Mouse (Mus musculus) liver, embryonic 16.5 days (tissue): ENCODE data around the gene Spout1. TPM values are rescaled to one million over a fixed set of nuclear protein-coding genes. Genes with fewer than 3 reads are reported as not detected.

Source experiments
- ATAC-seq: fragments of 200-750 bp; cut with Nextera tagmentation; 2 replicates; pipeline ENCODE4 v1.8.0; 2017; ENCODE audit warnings: low read depth, mild to moderate bottlenecking, moderate number of reproducible peaks, moderate library complexity
- H3K27ac ChIP-seq: fragments of 300-500 bp; sonication (generic); 2 replicates; pipeline ENCODE4 v1.5.1; 2014; ENCODE audit warnings: mild to moderate bottlenecking, low read length
- H3K27me3 ChIP-seq: fragments of 300-500 bp; sonication (generic); 2 replicates; pipeline ENCODE4 v1.6.1; 2014; ENCODE audit warnings: low read depth, low read length, mixed read lengths; ENCODE audit not compliant: control insufficient read depth, insufficient read depth
- H3K36me3 ChIP-seq: fragments of 300-500 bp; sonication (generic); 2 replicates; pipeline ENCODE4 v1.6.1; 2014; ENCODE audit warnings: mild to moderate bottlenecking; ENCODE audit not compliant: control insufficient read depth, insufficient read depth
- H3K4me1 ChIP-seq: fragments of 300-500 bp; sonication (generic); 2 replicates; pipeline ENCODE4 v1.6.1; 2014; ENCODE audit warnings: low read depth, low read length, mixed read lengths; ENCODE audit not compliant: control insufficient read depth
- H3K4me2 ChIP-seq: fragments of 300-500 bp; sonication (generic); 2 replicates; pipeline ENCODE4 v1.6.1; 2014; ENCODE audit warnings: low read depth, low read length, mixed read lengths
- H3K4me3 ChIP-seq: fragments of 300-500 bp; sonication (generic); 2 replicates; pipeline ENCODE4 v1.5.1; 2014; ENCODE audit warnings: low read depth, mild to moderate bottlenecking, low read length
- H3K9ac ChIP-seq: fragments of 300-500 bp; sonication (generic); 2 replicates; pipeline ENCODE4 v1.6.1; 2014; ENCODE audit warnings: low read depth, low read length
- H3K9me3 ChIP-seq: fragments of 300-500 bp; sonication (generic); replicated peaks from 2 replicates; pipeline ENCODE4 v1.6.1; 2016; ENCODE audit warnings: low read length; ENCODE audit not compliant: control insufficient read depth
- WGBS: fragments of 180-500 bp; shearing (Covaris S2); extraction: QIAGEN DNeasy Blood & Tissue Kit; methylation state at CpG from one replicate; pipeline ENCODE4 v1.1.7; 2014; ENCODE audit not compliant: insufficient replicate concordance; 5-methylcytosine and 5-hydroxymethylcytosine counted together
- polyA plus RNA-seq: library from polyadenylated mRNA; unstranded; fragments of >200 nt; fragmentation: Nextera tagmentation; extraction: Ambion mirVana; gene quantifications from 2 replicates; pipeline ENCODE4 v1.2.1, GENCODE M21; 2015

Spout1 gene
- 22.5 and 22.8 TPM in 2 replicates for polyA plus RNA-seq

DNA sequence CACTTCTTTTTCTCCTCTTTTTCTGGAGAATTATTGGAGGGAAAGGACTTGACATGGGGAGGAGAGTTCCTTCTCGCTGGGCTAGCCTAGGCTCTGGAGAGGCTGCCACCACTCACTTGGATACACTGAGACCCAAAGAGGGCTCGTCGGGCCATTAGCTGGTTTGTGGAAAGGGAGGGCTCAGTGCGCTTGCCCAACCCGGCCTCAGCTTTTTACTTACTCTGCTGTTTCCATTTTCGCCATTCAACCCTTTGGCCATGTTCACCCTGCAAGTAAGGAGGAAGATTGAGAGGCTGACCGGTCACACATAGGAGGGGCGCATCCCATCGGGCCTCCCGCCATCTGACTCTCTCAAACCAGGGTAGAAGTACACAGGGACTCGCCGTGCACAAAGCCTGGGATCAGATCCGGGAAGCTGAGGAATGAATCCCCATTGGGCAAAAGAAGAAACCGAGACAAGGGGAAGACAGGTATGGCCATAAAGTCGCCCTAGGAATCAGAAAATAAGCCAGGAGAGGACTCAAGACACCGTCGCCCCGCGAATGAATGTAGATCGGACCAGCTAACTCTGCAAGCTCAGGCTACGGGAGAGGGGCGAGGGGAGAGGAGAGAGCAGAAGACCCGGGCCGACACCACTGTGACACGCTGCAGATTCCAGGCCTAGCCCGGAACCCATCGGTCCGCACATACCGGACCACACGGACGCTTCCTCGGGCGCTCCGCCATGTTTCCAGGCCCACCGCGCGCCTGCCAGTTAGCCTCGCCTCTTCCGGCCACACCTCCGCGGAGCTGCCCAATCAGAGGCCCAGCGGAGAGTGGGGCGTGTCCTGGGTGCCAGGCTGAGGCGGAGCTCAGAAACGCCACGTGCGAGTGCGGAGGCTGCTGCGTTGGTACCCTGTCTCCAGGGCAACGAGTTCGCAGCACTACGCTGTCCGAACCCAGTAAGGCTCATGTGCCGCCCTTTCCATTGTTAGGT, at the start of gene Spout1:
Gene Spout1, minus strand, starts transcription at position 760 of the 976 bp plus-strand sequence.
- Histone ChIP-seq H3K36me3 (peaks cover 25% of the 10 kb centered on the region), H3K4me1 (peaks cover 16% of the 10 kb centered on the region), H3K4me2 (peak within 1 kb of the TSS; percentile 86), H3K9me3 (peaks cover 4% of the 10 kb centered on the region; the same call in 1 of the 2 replicates), H3K9ac (peak within 1 kb of the TSS; percentile 71), H3K27me3 (no peaks in the 10 kb centered on the region), H3K27ac (0 out of 2 replicates have a peak within 1 kb of the TSS, but pooled peaks have one; percentile 25), H3K4me3 (peak within 1 kb of the TSS; percentile 79)
- peak; percentile 97 for ATAC-seq
- WGBS: 1% methylated on average over 54 of the region's 54 CpGs

DNA sequence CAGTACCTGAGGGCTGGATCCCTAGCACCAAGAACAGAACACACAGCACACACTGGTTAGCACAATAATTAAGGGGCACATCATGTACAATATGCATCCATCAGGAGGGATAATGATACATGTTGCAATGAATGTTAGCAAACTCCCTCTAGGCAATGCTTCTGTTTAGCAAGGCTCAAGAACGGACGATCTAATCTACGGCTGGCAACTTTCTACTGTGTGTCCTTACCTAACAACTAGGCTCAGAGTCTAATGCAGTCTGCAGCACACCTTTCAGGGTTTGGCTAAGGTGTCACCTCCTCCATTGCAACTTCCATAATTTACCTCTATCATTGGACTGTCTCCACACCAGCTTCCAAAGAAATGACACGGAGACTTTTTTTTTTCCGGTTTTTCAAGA, 38.0 kb upstream of the Spout1 start:
- Histone ChIP-seq H3K9me3 (no peaks in the 10 kb centered on the region), H3K4me2 (no peak overlapping the region), H3K36me3 (no peaks in the 10 kb centered on the region), H3K27me3 (no peaks in the 10 kb centered on the region), H3K27ac (no peak overlapping the region), H3K4me1 (no peaks in the 10 kb centered on the region; the same call in 1 of the 2 replicates), H3K9ac (no peak overlapping the region), H3K4me3 (no peak overlapping the region)
- ATAC-seq: no peak
- WGBS: 78% methylated on average over 5 of the region's 5 CpGs

DNA sequence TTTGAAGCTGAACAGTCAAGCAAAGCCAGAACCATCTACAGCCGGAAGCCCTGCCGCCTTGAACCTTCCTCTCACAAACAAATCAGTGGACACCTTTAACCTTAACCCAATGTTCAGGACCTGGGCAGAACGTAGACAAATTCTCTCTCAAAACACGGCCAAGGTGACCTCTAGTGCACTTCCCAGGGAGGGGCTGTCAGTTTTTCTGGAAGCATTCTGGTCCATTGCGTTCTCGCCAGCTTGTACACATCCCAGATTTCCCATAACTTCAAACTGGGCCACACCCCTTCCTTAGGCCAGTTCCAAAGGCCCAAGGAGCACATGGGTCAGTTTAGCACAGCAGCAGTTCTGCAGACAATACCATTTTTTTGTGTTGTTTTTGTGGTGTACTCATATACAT, 37.2 kb upstream of the Spout1 start:
- Histone ChIP-seq H3K4me2 (no peak overlapping the region), H3K27ac (no peak overlapping the region), H3K9me3 (no peaks in the 10 kb centered on the region), H3K36me3 (no peaks in the 10 kb centered on the region), H3K4me1 (no peaks in the 10 kb centered on the region; the same call in 1 of the 2 replicates), H3K9ac (no peak overlapping the region), H3K27me3 (no peaks in the 10 kb centered on the region), H3K4me3 (no peak overlapping the region)
- WGBS: 64% methylated on average over 6 of the region's 6 CpGs
- no peak for ATAC-seq

DNA sequence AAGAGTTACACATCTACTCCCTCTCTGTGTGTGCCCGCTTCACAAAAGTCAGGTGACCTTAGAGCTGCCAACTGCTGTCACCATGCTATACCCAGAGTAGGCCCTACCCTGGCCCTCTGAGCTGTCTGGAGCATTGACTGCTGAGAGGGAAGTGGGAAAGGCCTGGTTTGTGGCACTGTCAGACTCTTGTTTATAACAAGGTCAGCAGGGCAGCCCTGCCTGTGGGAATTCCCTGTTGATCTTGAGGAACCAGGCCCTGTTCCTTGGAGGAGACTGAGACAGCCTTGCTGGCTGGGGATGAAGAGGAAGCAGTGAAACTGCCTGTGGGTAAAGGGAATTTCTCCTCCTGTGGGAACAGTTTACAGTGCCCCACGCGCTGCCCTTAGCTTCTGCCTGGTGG, 36.5 kb upstream of the Spout1 start:
- no peaks in the 10 kb centered on the region for H3K9me3 ChIP-seq
- 70% methylated on average over 3 of the region's 3 CpGs for WGBS

DNA sequence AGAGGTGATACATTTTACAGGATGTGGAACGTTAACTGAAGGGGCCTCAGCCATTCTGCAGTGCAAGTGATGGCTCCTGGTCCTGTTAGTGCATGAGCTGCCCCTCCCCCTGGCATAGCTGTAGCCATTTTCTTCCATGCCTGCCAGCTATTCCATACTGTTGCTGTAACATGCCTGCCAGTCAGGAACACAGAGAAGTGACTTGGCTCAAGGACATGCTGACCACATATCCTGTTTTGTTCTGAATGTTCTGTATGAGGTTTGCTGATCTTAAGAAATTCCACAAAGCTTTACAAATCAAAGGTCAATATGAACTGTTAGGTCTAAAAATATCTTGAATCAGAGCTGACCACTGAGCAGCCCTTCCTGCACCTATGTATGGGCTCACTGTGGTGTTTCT, 34.7 kb upstream of the Spout1 start:
- no peak overlapping the region for H3K27ac ChIP-seq
- no peak overlapping the region for H3K9ac ChIP-seq
- no peaks in the 10 kb centered on the region for H3K9me3 ChIP-seq
- no peaks in the 10 kb centered on the region for H3K27me3 ChIP-seq
- no peaks in the 10 kb centered on the region for H3K36me3 ChIP-seq
- H3K4me2 ChIP-seq: no peak overlapping the region
- WGBS: 57% methylated on average over 1 of the region's 1 CpGs
- no peaks in the 10 kb centered on the region; the same call in 1 of the 2 replicates for H3K4me1 ChIP-seq
- no peak for ATAC-seq
- H3K4me3 ChIP-seq: no peak overlapping the region

More for the DNA sequence above, 36.5 kb upstream of the Spout1 start:
- Histone ChIP-seq H3K4me1 (no peaks in the 10 kb centered on the region; the same call in 1 of the 2 replicates), H3K36me3 (no peaks in the 10 kb centered on the region), H3K9ac (no peak overlapping the region), H3K4me2 (no peak overlapping the region), H3K27ac (no peak overlapping the region), H3K4me3 (no peak overlapping the region), H3K27me3 (no peaks in the 10 kb centered on the region)
- ATAC-seq: no peak

DNA sequence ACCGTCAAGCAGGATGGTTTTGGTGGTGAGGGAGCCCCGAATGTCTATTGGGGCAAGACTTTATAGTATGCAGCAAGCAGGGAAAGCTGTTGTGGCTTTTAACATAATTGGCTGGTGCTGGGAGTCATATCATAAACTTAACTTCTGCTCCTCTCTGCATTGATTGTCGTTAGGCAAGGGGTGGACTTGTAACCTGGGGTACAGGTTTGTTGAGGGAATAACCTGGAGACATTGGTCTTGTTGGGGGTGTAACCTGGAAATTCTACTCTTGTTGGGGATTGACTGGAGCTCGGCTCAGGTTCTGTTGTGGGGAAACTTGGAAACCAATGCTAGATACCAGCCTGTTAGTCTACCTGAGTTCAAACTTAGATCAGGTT, 33.9 kb upstream of the Spout1 start:
- no peaks in the 10 kb centered on the region for H3K36me3 ChIP-seq
- 44% methylated on average over 4 of the region's 4 CpGs for whole genome bisulfite sequencing
- H3K9ac ChIP-seq: no peak overlapping the region
- no peaks in the 10 kb centered on the region for H3K27me3 ChIP-seq
- ATAC-seq: no peak
- H3K27ac ChIP-seq: peak overlapping the region; percentile 7; the same call in 1 of the 2 replicates
- H3K4me2 ChIP-seq: no peak overlapping the region
- no peaks in the 10 kb centered on the region; the same call in 1 of the 2 replicates for H3K4me1 ChIP-seq
- H3K4me3 ChIP-seq: no peak overlapping the region
- H3K9me3 ChIP-seq: no peaks in the 10 kb centered on the region

DNA sequence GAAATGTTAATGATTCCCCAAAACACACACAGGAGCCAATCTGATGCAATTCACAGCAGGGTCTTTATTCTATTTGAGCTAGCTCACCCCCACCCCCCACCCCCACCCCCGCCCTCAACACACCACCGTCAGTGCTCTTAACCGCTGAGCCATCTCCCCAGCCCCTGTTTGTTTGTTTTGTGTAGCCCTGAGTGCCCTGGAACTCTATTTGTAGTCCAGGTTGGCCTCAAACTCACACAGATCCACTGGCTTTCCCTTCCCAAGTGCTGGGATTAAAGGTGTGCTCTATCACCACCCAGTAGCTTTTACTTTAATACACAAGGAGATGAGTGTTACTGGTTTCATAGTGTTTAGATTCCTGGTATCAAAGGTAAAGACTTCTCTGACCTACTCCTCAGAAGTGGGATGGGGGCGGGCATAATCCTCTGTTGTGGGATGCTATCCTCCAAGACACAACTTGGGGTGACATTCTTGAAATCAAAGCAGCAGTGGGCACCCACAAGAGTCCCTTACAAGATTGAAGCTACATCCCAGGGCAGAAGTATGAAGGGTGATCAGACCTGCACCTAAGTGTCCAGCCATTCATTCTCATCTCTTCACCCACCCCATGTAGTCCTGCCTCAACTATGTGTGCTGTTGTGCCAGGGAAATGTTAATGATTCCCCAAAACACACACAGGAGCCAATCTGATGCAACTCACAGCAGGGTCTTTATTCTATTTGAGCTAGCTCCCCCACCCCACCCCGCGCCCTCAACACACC, 33.3 kb upstream of the Spout1 start:
- Histone ChIP-seq H3K4me3 (no peak overlapping the region), H3K27me3 (no peaks in the 10 kb centered on the region), H3K9me3 (no peaks in the 10 kb centered on the region), H3K27ac (peak overlapping the region; percentile 7), H3K4me1 (peaks cover 2% of the 10 kb centered on the region), H3K4me2 (no peak overlapping the region), H3K9ac (no peak overlapping the region), H3K36me3 (no peaks in the 10 kb centered on the region)
- 57% methylated on average over 6 of the region's 6 CpGs for WGBS
- peak; percentile 41; the same call in 1 of the 2 replicates for ATAC-seq

DNA sequence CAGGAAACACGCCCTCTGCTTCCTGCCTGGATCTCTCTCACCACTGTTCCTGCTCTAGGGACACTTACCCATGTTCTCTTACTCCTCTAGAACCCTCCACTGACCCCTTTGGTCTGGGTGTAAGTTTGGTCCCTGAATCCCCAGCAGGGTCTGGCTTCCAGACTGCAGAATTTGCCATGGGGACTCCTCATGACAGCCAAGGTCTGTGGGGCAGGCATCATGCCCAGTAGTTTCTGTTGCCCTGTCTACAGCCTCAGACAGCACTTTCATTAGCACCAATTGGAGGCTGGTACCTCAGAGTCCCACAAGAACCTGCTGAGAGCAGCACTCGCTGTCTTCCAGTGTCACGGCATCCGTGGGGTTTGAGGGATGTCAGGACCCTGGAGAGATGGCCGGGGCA, 29.6 kb upstream of the Spout1 start:
- Histone ChIP-seq H3K9me3 (no peaks in the 10 kb centered on the region), H3K4me2 (no peak overlapping the region), H3K36me3 (no peaks in the 10 kb centered on the region), H3K27ac (no peak overlapping the region), H3K9ac (no peak overlapping the region), H3K27me3 (no peaks in the 10 kb centered on the region), H3K4me1 (peaks cover 13% of the 10 kb centered on the region), H3K4me3 (no peak overlapping the region)
- WGBS: 66% methylated on average over 5 of the region's 5 CpGs
- ATAC-seq: no peak
